Mouse (Mus musculus): ENCODE data around the gene Zfand2a.
A peak's percentile ranks its signal among the peaks of the same experiment; 100 is the strongest.

Zfand2a gene

GRCm38 (mm10) chr5:139484185-139484814 is at the start of gene Zfand2a:
Gene Zfand2a (minus strand): TSS chr5:139484549.
- peak; percentile 100 for DNase-seq (ENCODE audit: low read depth, low spot score)

DNA sequence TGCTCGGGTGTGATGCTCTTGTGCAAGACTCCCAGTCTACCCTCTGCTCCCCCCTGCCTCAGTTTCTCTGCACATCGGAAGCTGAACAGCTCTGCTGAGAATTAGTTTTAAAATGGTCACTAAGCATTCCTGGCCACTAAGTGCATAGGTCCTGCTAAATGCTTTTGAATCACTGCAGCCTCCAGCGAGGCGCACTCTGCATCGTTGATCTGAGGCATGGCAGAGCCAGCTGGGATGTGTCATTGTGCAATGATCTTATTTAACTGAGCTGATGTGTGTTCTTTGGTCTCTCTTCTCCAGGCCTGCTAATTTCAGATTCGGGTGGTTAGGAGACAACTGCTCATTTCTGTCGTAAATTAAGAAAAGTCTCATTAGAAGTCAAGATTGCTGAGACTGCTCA is 44.5 kb upstream of the Zfand2a start:
- DNase-seq (ENCODE audit: low read depth, low spot score), result no peak

GRCm38 (mm10) chr5:139521987-139522386 is 37.6 kb upstream of the Zfand2a start:
- no peak for DNase-seq (ENCODE audit: low read depth, low spot score)

- DNase-seq (ENCODE audit: low read depth, low spot score), result no peak
Measured at GRCm38 (mm10) chr5:139520069-139520834, 35.9 kb upstream of the Zfand2a start.

GRCm38 (mm10) chr5:139516281-139516680 is 31.9 kb upstream of the Zfand2a start:
- no peak for DNase-seq (ENCODE audit: low read depth, low spot score)

- DNase-seq (ENCODE audit: low read depth, low spot score), result no peak
Measured at GRCm38 (mm10) chr5:139512201-139512600, 27.9 kb upstream of the Zfand2a start.

GRCm38 (mm10) chr5:139510682-139511366 is 26.5 kb upstream of the Zfand2a start:
- peak; percentile 29 for DNase-seq (ENCODE audit: low read depth, low spot score)

GRCm38 (mm10) chr5:139506207-139506606 is 21.9 kb upstream of the Zfand2a start:
- peak; percentile 15 for DNase-seq (ENCODE audit: low read depth, low spot score)

GRCm38 (mm10) chr5:139505073-139505606 is 20.8 kb upstream of the Zfand2a start:
- DNase-seq (ENCODE audit: low read depth, low spot score), result peak; percentile 76

GRCm38 (mm10) chr5:139502281-139502680 is 17.9 kb upstream of the Zfand2a start:
- no peak for DNase-seq (ENCODE audit: low read depth, low spot score)

DNA sequence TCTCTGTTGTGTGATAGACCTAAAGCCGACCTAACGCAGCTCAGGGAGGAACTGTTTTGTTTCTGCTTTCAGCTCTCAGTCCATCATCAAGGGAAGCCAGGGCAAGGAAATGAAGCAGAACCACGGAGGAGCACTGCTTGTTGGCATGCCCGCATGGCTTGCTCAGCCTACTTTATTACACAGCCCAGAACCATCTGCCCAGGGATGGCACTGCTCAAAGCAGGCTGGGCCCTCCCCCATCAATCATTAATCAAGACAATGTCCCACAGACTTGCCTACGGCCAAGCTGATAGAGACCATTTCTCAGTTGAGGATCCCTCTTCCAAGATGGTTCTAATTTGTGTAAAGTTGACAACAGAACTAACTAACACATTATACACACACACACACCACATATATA is 14.4 kb upstream of the Zfand2a start:
- no peak for DNase-seq (ENCODE audit: low read depth, low spot score)

DNA sequence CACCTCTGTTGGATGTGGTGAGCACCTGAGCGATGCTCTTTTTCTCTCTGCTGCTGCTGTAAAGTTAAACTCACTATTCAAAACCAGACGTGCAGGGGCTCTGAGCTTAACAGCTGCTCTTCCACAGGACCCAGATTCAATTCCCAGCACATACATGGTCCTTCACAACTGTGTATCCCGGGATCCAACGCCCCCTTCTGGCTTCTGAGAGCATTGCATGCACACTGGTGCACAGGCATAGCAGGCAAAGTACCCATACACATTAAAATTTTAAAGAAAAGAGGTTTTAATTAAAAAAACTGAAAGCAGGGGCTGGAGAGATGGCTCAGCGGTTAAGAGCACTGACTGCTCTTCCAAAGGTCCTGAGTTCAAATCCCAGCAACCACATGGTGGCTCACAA is 12.6 kb upstream of the Zfand2a start:
- no peak for DNase-seq (ENCODE audit: low read depth, low spot score)

DNA sequence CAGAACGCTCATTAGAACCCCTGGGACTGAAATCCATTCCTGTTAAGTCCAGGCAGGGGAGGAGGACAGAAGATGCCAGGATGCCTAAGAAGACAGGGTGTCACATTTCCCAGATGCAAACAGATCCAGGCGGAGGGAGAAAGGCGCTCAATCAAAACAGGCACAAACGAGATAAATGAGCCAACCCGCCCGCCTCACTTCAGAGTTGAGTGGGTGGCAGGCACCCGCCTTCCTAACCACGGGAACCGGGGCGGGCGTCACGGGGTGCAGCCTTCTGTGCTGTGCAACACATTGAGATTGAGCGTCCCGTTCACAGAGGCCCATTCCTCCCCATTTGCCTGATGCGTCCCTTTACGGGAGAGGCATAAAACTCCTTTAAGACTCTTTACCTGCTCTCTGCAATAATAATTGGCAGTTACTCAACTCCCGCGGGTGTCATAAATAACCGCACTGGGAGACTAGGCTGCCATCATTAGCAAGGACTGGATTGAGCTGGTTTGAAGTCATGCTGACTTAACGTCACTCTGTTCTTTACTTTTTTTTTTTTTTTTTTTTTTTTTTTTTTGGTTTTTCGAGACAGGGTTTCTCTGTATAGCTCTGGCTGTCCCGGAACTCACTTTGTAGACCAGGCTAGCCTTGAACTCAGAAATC is 10.8 kb upstream of the Zfand2a start:
- peak; percentile 43 for DNase-seq (ENCODE audit: low read depth, low spot score)

DNA sequence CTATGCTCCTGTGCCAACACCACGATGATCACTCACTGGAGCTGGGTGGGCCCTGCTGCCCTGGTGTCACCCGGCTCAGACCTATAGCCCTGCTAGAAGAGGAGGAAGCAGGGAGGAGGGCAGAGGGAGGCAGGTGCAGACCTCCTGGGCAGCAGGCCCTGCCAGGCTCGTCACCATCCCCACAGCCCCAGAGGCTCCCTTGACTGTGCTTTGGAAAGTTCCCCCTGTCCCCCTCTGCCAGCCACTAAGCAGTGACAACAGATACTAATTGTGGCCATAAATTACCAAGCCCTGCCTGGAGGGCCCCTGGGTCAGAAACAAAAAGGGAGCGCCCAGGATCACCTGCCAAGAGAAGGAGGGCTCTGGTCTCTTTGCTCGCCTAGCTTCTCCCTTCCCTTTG is 9.3 kb upstream of the Zfand2a start:
- DNase-seq (ENCODE audit: low read depth, low spot score), result no peak

GRCm38 (mm10) chr5:139491348-139491747 is 7.0 kb upstream of the Zfand2a start:
- no peak for DNase-seq (ENCODE audit: low read depth, low spot score)

- no peak for DNase-seq (ENCODE audit: low read depth, low spot score)
Measured at GRCm38 (mm10) chr5:139490131-139490530, 5.8 kb upstream of the Zfand2a start.

DNA sequence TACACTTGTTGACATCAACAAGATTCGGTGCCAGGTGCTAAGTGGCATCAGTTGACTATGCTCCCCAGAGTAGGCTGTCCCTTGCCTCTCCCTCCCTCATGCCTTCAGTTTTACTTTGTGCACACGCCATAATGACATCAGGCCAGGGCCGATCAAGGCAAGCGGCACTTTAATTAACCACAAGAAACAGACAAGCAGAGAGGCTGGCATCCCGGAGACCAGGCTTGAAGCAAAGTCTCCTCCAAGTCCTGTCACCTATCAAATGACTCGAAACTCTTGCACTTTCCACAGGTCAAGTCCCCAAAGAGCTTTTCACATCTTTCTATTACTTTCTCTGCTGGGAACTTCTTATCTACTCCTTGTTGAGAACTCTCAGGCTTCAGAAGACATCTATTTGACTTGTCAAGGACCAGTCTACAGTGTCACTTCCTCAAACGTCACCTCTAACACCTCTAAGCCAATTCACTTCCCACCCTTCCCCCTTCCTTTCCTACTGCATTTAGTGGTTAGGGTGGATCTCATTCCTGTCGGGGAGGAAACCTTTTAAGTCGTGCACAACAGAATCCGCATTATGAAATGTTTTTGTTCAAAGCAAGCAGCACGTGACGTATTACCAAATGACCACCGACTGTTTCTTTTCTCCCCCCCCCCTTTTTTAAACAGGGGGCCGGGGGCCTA is 1.0 kb downstream of the Zfand2a start:
- DNase-seq (ENCODE audit: low read depth, low spot score), result peak; percentile 75

- DNase-seq (ENCODE audit: low read depth, low spot score), result no peak
Measured at GRCm38 (mm10) chr5:139480406-139480805, 3.9 kb downstream of the Zfand2a start.

- no peak for DNase-seq (ENCODE audit: low read depth, low spot score)
Measured at GRCm38 (mm10) chr5:139479088-139479487, 5.3 kb downstream of the Zfand2a start.

DNA sequence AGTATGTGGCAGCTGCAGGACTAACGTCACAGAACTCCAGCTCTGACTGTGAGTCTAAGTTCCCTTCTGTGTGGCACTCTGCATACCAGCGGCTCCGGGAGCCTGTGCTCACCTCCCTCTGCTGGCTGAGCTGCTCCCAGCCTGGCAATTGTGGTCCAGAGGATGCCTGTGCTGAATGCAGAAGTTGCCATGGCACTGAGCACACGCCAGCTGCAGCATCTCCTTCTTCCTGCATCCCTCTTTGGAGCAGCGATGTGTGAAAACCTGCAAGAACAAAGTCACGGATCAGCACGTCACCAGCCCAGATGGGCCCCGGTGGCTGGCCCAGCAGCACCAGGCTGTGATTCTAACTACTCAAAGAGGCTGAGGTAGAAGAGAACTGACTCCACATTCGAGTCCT is 9.6 kb downstream of the Zfand2a start:
- DNase-seq (ENCODE audit: low read depth, low spot score), result no peak

- DNase-seq (ENCODE audit: low read depth, low spot score), result no peak
Measured at GRCm38 (mm10) chr5:139467998-139468397, 16.4 kb downstream of the Zfand2a start.

Data from CD4-positive helper T cell, adult 2 months (primary cell).